Mouse (Mus musculus) C2C12 (cell line): ENCODE measurements around the gene Pdcl2.

Source experiments
- CTCF ChIP-seq: IDR thresholded peaks from one replicate; pipeline ENCODE4 v1.5.1; 2011; ENCODE audit not compliant: control insufficient read depth, insufficient read depth, insufficient read length
- USF1 ChIP-seq: IDR thresholded peaks from one replicate; pipeline ENCODE4 v1.6.1; 2011; ENCODE audit warnings: low read depth, mild to moderate bottlenecking, control low read depth, moderate library complexity

GRCm38 (mm10) chr5:76289234-76289691 is 41.7 kb downstream of the Pdcl2 start:
- TF ChIP-seq USF1 (no peak), CTCF (no peak)
